Mouse (Mus musculus): ENCODE results near the gene Nav3.
"Not testable (repeated sequence)": the region's sequence is repeated elsewhere in the genome, so short reads cannot be mapped to it uniquely, and the experiment has no call there.

DNA sequence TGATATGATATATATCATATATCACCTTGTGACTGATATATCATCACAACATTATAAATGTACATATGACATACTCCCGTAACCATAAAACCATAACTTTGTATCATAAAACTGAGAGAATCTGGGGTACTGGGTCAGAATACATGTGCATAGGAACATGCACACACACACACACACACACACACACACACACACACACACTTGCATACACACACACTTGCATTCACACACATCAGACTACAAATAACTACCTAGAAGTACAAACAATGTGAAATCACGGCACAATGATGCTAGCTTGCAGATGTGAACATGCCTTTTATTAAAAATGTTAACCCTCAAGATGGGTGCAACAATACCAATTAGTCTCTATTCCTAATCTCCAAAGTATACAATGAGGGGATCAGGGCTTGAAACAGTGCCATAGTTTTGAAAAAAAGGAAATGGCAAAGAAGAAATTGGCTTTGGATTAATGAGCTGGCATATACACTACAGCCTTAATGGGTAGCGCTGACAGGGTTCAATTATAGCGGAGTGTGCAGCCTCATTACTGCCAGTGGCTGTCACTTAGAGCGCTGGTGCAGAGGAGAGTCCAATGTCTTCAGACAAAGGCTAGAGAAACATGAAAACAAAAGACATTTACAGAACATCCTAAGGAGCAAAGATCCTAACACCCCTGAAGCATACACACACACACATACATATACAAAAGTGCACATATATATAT, 72.3 kb downstream of the Nav3 start:
- TF ChIP-seq CTCF (IDR thresholded peaks at IDR 0.05; ENCODE audit: low read depth, low read length); POLR2A (IDR thresholded peaks at IDR 0.05; ENCODE audit: extremely low read depth, insufficient read depth, low read length): not testable (repeated sequence)

Measured in liver, adult 2 months (tissue).